Mouse (Mus musculus) CH12.LX (cell line): ENCODE data around the gene Gnb1. TPM values are rescaled to one million over a fixed set of nuclear protein-coding genes. Genes with fewer than 3 reads are reported as not detected.
"Not testable (repeated sequence)": the region's sequence is repeated elsewhere in the genome, so short reads cannot be mapped to it uniquely, and the experiment has no call there.

Experiments
- DNase-seq: peaks from one replicate; pipeline ENCODE4 v3.0.0-alpha.2; 2013; ENCODE audit errors: extremely low read depth
- H3K27ac ChIP-seq: 2 replicates; pipeline ENCODE4 v1.5.1; 2012; ENCODE audit warnings: low read depth, mild to moderate bottlenecking, control low read depth, moderate library complexity; ENCODE audit not compliant: insufficient read depth
- H3K27me3 ChIP-seq: replicated peaks from 2 replicates; pipeline ENCODE3; 2012; ENCODE audit warnings: inconsistent platforms
- H3K36me3 ChIP-seq, 2 experiments: replicated peaks in 1 of 2; 2 replicates each; pipeline versions ENCODE3 to v1.6.1; 2012; ENCODE audit warnings: inconsistent platforms in 1 of 2, low read length in 1 of 2, mild to moderate bottlenecking in 1 of 2, mixed read lengths in 1 of 2, moderate library complexity in 1 of 2; ENCODE audit not compliant: control insufficient read depth in 1 of 2, insufficient read depth in 1 of 2
- H3K4me1 ChIP-seq, 2 experiments: 2 replicates each; pipeline ENCODE4 v1.6.1; 2012; ENCODE audit warnings: inconsistent platforms in 1 of 2, moderate library complexity in 1 of 2; ENCODE audit not compliant: insufficient read depth in 2 of 2, control insufficient read depth in 1 of 2
- H3K4me2 ChIP-seq: 2 replicates; pipeline ENCODE4 v1.6.1; 2012; ENCODE audit warnings: low read depth, mild to moderate bottlenecking, control low read depth; ENCODE audit not compliant: poor library complexity, insufficient read depth, severe bottlenecking
- H3K4me3 ChIP-seq, 3 experiments: fragments of 150-350 bp in 1 of 3; sonication (generic) in 1 of 3; replicated peaks in 1 of 3; 2 replicates each; pipeline versions ENCODE3 to v1.5.1; 2011 to 2012; ENCODE audit warnings: low read depth in 2 of 3, low read length in 2 of 3, mild to moderate bottlenecking in 2 of 3, moderate library complexity in 2 of 3, control low read depth in 1 of 3, improper control_type of control experiment in 1 of 3, inconsistent platforms in 1 of 3, mixed read lengths in 1 of 3; ENCODE audit not compliant: poor library complexity in 1 of 3
- H3K79me2 ChIP-seq: replicated peaks from 2 replicates; pipeline ENCODE4 v1.6.1; 2012; ENCODE audit warnings: mild to moderate bottlenecking, moderate library complexity; ENCODE audit not compliant: control insufficient read depth, poor library complexity, insufficient read depth, severe bottlenecking; ENCODE audit errors: extremely low read depth
- H3K9ac ChIP-seq: 2 replicates; pipeline ENCODE4 v1.6.1; 2012; ENCODE audit warnings: low read depth, mild to moderate bottlenecking, control low read depth, moderate library complexity; ENCODE audit not compliant: insufficient read depth
- H3K9me3 ChIP-seq: replicated peaks from 2 replicates; pipeline ENCODE3; 2012; ENCODE audit warnings: low read length, inconsistent platforms, mixed read lengths
- CTCF ChIP-seq, 2 experiments: IDR thresholded peaks in 1 of 2; conservative IDR thresholded peaks in 1 of 2; 2 replicates each; pipeline ENCODE4 v1.5.1; 2011 to 2012; ENCODE audit warnings: low read depth in 2 of 2, low read length in 2 of 2, improper control_type of control experiment in 1 of 2, inconsistent platforms in 1 of 2, mild to moderate bottlenecking in 1 of 2, moderate library complexity in 1 of 2
- E2F4 ChIP-seq: IDR thresholded peaks from 2 replicates; pipeline ENCODE4 v1.6.1; 2011; ENCODE audit warnings: low read depth, low read length, improper control_type of control experiment; ENCODE audit not compliant: insufficient replicate concordance
- ELF1 ChIP-seq: IDR thresholded peaks from 2 replicates; pipeline ENCODE4 v1.6.1; 2014; ENCODE audit warnings: low read depth, mild to moderate bottlenecking, inconsistent platforms, low read length, improper control_type of control experiment
- JUND ChIP-seq: conservative IDR thresholded peaks from 2 replicates; pipeline ENCODE4 v1.6.1; 2011; ENCODE audit warnings: low read depth, low read length, improper control_type of control experiment
- MAX ChIP-seq: IDR thresholded peaks from 2 replicates; pipeline ENCODE4 v1.6.1; 2011; ENCODE audit warnings: low read length, improper control_type of control experiment
- MAZ ChIP-seq: IDR thresholded peaks from 2 replicates; pipeline ENCODE4 v1.6.1; 2012; ENCODE audit warnings: low read depth, mild to moderate bottlenecking, inconsistent platforms, low read length, improper control_type of control experiment, moderate library complexity
- PAX5 ChIP-seq: IDR thresholded peaks from 2 replicates; pipeline ENCODE4 v1.6.1; 2012; ENCODE audit warnings: low read length, inconsistent platforms, mixed read lengths
- POLR2AphosphoS2 ChIP-seq: IDR thresholded peaks from 2 replicates; pipeline ENCODE4 v1.6.1; 2011; ENCODE audit warnings: low read depth, low read length, improper control_type of control experiment
- RAD21 ChIP-seq: IDR thresholded peaks from 2 replicates; pipeline ENCODE4 v1.6.1; 2011; ENCODE audit warnings: low read depth, mild to moderate bottlenecking, low read length, improper control_type of control experiment, moderate library complexity
- RCOR1 ChIP-seq: conservative IDR thresholded peaks from 2 replicates; pipeline ENCODE4 v1.6.1; 2012; ENCODE audit warnings: low read depth, mild to moderate bottlenecking, inconsistent platforms, low read length, improper control_type of control experiment
- SIN3A ChIP-seq: IDR thresholded peaks from 2 replicates; pipeline ENCODE4 v1.6.1; 2012; ENCODE audit warnings: low read length, improper control_type of control experiment, inconsistent platforms
- SMC3 ChIP-seq: IDR thresholded peaks from 2 replicates; pipeline ENCODE4 v1.6.1; 2011; ENCODE audit warnings: low read depth, low read length, improper control_type of control experiment
- UBTF ChIP-seq: IDR thresholded peaks from 2 replicates; pipeline ENCODE4 v1.6.1; 2012; ENCODE audit warnings: low read depth, mild to moderate bottlenecking, inconsistent platforms, low read length, improper control_type of control experiment, moderate library complexity
- ZC3H11A ChIP-seq: IDR thresholded peaks from 2 replicates; pipeline ENCODE4 v1.6.1; 2012; ENCODE audit warnings: low read depth, mild to moderate bottlenecking, inconsistent platforms, low read length, improper control_type of control experiment
- ZMIZ1 ChIP-seq: IDR thresholded peaks from 2 replicates; pipeline ENCODE4 v1.6.1; 2012; ENCODE audit warnings: low read depth, mild to moderate bottlenecking, inconsistent platforms, low read length, improper control_type of control experiment
- dilution Hi-C: fragments of 300-500 bp; cut with MboI; formaldehyde crosslinking; loops from 2 replicates; pipeline ENCODE4 v1.14.3; 2020; ENCODE audit warnings: low sequenced_read_pairs; ENCODE audit not compliant: extremely low pct_unique_long_range_greater_than_20kb, extremely low pct_ligation_motif_present
- in situ Hi-C: fragments of 300-500 bp; cut with MboI; formaldehyde crosslinking; loops from 3 replicates; pipeline ENCODE4 v1.14.3; 2019; ENCODE audit warnings: low sequenced_read_pairs, low pct_ligation_motif_present, low pct_unique_long_range_greater_than_20kb, mixed read lengths
- polyA plus RNA-seq: library from polyadenylated mRNA; unstranded; fragments of >175 nt; gene quantifications from 2 replicates; pipeline ENCODE4 v1.2.1, GENCODE M21; 2012; ENCODE audit warnings: low read depth; ENCODE audit not compliant: insufficient read length
- total RNA-seq, 2 experiments: library from RNA; depleted of rRNA; stranded (reverse); fragments of 300-350 nt in 1 of 2; fragments of >200 nt in 1 of 2; gene quantifications; 2 replicates each; pipeline ENCODE4 v1.2.3; 2012 to 2014

Gene Gnb1
- total and polyA plus RNA-seq, 3 experiments = 88.0 to 407 (median 134) TPM

DNA sequence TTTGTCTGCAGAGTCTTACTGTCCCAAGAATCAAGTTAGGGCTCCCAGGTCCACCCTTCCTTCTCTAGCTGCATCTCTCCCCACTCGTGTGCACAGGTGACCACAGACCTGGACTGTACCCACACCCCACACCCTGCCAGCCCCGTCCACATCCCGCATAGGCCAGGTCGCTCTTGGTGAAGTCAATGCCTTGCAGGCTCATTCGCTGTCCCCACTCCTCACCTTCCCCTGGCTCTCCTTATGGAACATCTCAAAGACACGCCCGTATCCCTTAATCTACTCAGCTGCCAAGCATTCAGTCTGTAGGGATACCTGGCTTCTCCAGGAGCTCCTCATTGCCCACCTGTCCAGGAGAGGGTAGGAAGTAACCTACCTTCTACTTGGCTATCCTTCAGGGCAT lies 19.8 kb upstream of the Gnb1 start:
- H3K4me2 ChIP-seq = no peak overlapping the region
- peaks cover 4% of the 10 kb centered on the region for H3K9me3 ChIP-seq
- H3K36me3 ChIP-seq = no peaks in the 10 kb centered on the region
- H3K27me3 ChIP-seq = peaks cover 23% of the 10 kb centered on the region
- H3K4me3 ChIP-seq = no peak overlapping the region
- no peak overlapping the region for H3K27ac ChIP-seq
- H3K79me2 ChIP-seq = no peaks in the 10 kb centered on the region
- in situ Hi-C loops = no loop called here
- no peak overlapping the region for H3K9ac ChIP-seq
- no peak for DNase-seq
- dilution Hi-C loops = no loop called here
- TF ChIP-seq RAD21 = no peak
- TF ChIP-seq UBTF = no peak
- TF ChIP-seq CTCF (conservative IDR thresholded peaks at IDR 0.05 in 1 of 2, IDR thresholded peaks at IDR 0.05 in 1 of 2; ENCODE audit: low read depth in 2 of 2, low read length in 2 of 2) = no peak
- no peak for TF ChIP-seq SIN3A
- TF ChIP-seq RCOR1 = no peak
- no peak for TF ChIP-seq ELF1
- no peak for TF ChIP-seq ZC3H11A
- TF ChIP-seq MAZ = no peak
- no peak for TF ChIP-seq PAX5
- TF ChIP-seq POLR2AphosphoS2 = no peak
- no peak for TF ChIP-seq JUND
- TF ChIP-seq MAX = no peak
- peaks cover 0 to 6% of the 10 kb centered on the region in 2 experiments; a peak in 2 of 4 replicates for H3K4me1 ChIP-seq

DNA sequence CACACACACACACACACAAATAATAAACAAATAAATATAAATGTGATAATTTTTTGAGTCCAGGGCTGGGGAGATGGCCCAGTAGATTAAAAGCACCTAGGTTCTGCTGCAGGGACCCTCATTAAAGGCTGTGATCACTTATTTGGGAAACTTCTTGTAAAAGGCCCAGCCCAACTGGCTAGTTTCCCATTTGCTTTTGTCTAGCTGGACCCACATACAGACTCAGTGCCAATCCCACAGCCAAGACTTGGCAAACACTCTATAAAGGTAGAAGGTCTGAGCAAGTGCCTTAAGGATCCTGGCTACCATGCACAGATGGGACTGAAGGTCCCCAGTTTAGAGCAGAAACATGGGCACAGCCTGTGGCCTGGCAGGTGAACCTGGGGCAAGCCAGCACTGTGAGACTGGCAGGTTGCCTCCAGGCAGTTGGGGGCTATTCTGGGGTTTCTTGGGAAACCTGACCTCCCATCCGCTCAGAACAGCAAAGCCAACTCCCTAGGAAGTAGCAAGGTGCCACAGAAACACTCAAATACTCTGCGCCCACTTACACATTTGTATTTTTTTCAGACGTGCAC lies 18.4 kb upstream of the Gnb1 start:
- H3K4me2 ChIP-seq = no peak overlapping the region
- no peak overlapping the region for H3K9ac ChIP-seq
- peaks cover 23% of the 10 kb centered on the region for H3K27me3 ChIP-seq
- H3K4me1 ChIP-seq = peaks cover 0 to 6% of the 10 kb centered on the region in 2 experiments; a peak in 2 of 4 replicates
- dilution Hi-C loops (no loop called here), in situ Hi-C loops (no loop called here)
- TF ChIP-seq RAD21 (no peak), CTCF (conservative IDR thresholded peaks at IDR 0.05 in 1 of 2, IDR thresholded peaks at IDR 0.05 in 1 of 2; ENCODE audit: low read depth in 2 of 2, low read length in 2 of 2) (no peak), SMC3 (no peak)
- TF ChIP-seq, all 38 proteins: peak for 0
- no peak for DNase-seq
- Histone ChIP-seq H3K27ac (no peak overlapping the region), H3K9me3 (peaks cover 1% of the 10 kb centered on the region), H3K36me3 (no peaks in the 10 kb centered on the region), H3K4me3 (no peak overlapping the region), H3K79me2 (no peaks in the 10 kb centered on the region)

- H3K4me1 ChIP-seq = peaks cover 0 to 6% of the 10 kb centered on the region in 2 experiments; a peak in 2 of 4 replicates
- dilution Hi-C loops = no loop called here
- in situ Hi-C loops = no loop called here
- H3K27me3 ChIP-seq = peaks cover 23% of the 10 kb centered on the region
- no peak for DNase-seq
- H3K36me3 ChIP-seq = no peaks in the 10 kb centered on the region
- H3K9me3 ChIP-seq = no peaks in the 10 kb centered on the region
- no peak overlapping the region for H3K27ac ChIP-seq
- H3K4me3 ChIP-seq = no peak overlapping the region
- H3K79me2 ChIP-seq = no peaks in the 10 kb centered on the region
- no peak for TF ChIP-seq SMC3
- TF ChIP-seq E2F4 = no peak
- no peak for TF ChIP-seq MAZ
- no peak for TF ChIP-seq RAD21
- no peak for TF ChIP-seq ZMIZ1
- no peak overlapping the region for H3K4me2 ChIP-seq
- no peak overlapping the region for H3K9ac ChIP-seq
Measured at GRCm38 (mm10) chr4:155473319-155473718, 17.8 kb upstream of the Gnb1 start.

GRCm38 (mm10) chr4:155473796-155474195 lies 17.4 kb upstream of the Gnb1 start:
- H3K27ac ChIP-seq, dilution Hi-C loops, H3K9me3 ChIP-seq, H3K4me3 ChIP-seq, H3K79me2 ChIP-seq, DNase-seq, in situ Hi-C loops, H3K4me2 ChIP-seq, H3K9ac ChIP-seq, H3K4me1 ChIP-seq, H3K36me3 ChIP-seq: not testable (repeated sequence)
- H3K27me3 ChIP-seq = peaks cover 23% of the 10 kb centered on the region
